Mouse (Mus musculus): Measurements from ENCODE around the gene Hspa8. TPM values are rescaled to one million over a fixed set of nuclear protein-coding genes. Genes with fewer than 3 reads are reported as not detected.
"Not testable (repeated sequence)": the region's sequence is repeated elsewhere in the genome, so short reads cannot be mapped to it uniquely, and the experiment has no call there.

The Hspa8 gene
- total and polyA plus RNA-seq, 3 experiments = 483 to 3,642 (median 1,343) TPM

DNA sequence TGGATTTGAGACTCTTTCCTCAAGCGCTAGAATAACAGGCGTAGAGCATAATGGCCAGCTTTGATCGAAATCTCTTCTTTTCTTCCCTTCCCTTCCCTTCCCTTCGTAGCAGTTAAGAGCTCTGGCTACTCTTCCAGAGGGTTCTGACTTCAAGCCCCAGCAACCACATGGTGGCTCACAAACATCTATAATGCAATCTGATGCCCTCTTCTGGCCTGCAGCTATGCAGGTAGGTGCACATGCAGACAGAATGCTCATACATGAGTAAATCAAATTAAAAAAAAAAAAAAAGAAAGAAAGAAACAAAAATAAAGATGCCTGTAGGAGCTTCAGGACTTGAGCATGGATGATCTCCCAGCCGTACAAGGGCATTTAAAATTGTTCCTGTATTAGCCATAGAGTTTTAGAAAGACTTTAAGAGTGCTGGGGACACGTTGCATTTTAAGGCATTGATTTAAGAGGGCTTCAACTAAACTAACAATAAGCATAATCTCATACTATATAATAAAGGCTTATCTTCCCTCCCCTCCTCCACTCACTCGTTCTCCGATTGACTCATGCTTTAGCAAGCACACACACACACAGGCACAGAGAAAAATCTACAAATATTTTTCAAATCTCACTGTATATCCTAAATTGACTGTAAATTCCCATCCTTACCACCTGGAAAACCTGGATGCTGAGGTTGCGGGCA lies 35.8 kb upstream of the Hspa8 start:
- H3K9me3 ChIP-seq (replicated peaks) = no peaks in the 10 kb centered on the region
- DNase-seq (ENCODE audit: low spot score) (no peak), ATAC-seq (ENCODE audit: extremely low read depth, insufficient number of reproducible peaks, low FRiP score, poor library complexity, severe bottlenecking) (no peak)
- H3K36me3 ChIP-seq (replicated peaks) = no peaks in the 10 kb centered on the region
- no peaks in the 10 kb centered on the region for H3K4me1 ChIP-seq (ENCODE audit: insufficient read depth, low read depth, low read length)
- H3K27me3 ChIP-seq (ENCODE audit: insufficient read depth, low read length) = peaks cover 21% of the 10 kb centered on the region
- no peak for TF ChIP-seq TAL1 (conservative IDR thresholded peaks at IDR 0.05; ENCODE audit: low read depth, low read length)
- TF ChIP-seq POLR2AphosphoS5 (IDR thresholded peaks at IDR 0.05; ENCODE audit: insufficient replicate concordance, low read depth, low read length) = no peak
- no peak for TF ChIP-seq GATA1 (IDR thresholded peaks at IDR 0.05; ENCODE audit: borderline replicate concordance, low read length)
- no peak for TF ChIP-seq GATA2 (IDR thresholded peaks at IDR 0.05; ENCODE audit: borderline replicate concordance, low read depth, low read length)
- TF ChIP-seq CTCF (IDR thresholded peaks at IDR 0.05; ENCODE audit: low read depth, low read length) = no peak
- no peak overlapping the region for H3K4me3 ChIP-seq (ENCODE audit: low read depth, low read length)

DNA sequence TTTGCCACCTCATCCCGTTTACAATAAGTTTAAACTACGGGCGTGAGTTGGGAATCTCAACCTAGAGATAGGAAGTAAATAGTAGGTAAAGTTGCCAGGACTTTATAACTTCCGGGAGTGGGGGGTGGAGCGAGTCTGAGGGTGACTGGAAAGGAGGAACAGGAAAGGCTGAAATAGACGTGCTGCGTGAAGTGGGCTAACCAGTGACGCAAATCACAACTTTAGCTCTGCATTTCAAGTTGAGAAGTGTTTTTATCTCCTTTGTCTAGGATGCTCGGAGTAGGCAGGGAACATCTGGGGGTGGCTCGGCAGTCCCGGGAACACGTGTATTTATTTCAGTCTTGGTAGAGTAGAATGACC lies 35.2 kb upstream of the Hspa8 start:
- DNase-seq (ENCODE audit: low spot score) = no peak
- Histone ChIP-seq H3K27me3 (ENCODE audit: insufficient read depth, low read length) (peaks cover 21% of the 10 kb centered on the region), H3K36me3 (replicated peaks) (no peaks in the 10 kb centered on the region), H3K9me3 (replicated peaks) (no peaks in the 10 kb centered on the region), H3K4me3 (ENCODE audit: low read depth, low read length) (no peak overlapping the region), H3K4me1 (ENCODE audit: insufficient read depth, low read depth, low read length) (no peaks in the 10 kb centered on the region)
- no peak for ATAC-seq (ENCODE audit: extremely low read depth, insufficient number of reproducible peaks, low FRiP score, poor library complexity, severe bottlenecking)
- TF ChIP-seq CTCF (IDR thresholded peaks at IDR 0.05; ENCODE audit: low read depth, low read length) (no peak), GATA2 (IDR thresholded peaks at IDR 0.05; ENCODE audit: borderline replicate concordance, low read depth, low read length) (no peak), POLR2AphosphoS5 (IDR thresholded peaks at IDR 0.05; ENCODE audit: insufficient replicate concordance, low read depth, low read length) (no peak), TAL1 (conservative IDR thresholded peaks at IDR 0.05; ENCODE audit: low read depth, low read length) (no peak), GATA1 (IDR thresholded peaks at IDR 0.05; ENCODE audit: borderline replicate concordance, low read length) (no peak)

DNA sequence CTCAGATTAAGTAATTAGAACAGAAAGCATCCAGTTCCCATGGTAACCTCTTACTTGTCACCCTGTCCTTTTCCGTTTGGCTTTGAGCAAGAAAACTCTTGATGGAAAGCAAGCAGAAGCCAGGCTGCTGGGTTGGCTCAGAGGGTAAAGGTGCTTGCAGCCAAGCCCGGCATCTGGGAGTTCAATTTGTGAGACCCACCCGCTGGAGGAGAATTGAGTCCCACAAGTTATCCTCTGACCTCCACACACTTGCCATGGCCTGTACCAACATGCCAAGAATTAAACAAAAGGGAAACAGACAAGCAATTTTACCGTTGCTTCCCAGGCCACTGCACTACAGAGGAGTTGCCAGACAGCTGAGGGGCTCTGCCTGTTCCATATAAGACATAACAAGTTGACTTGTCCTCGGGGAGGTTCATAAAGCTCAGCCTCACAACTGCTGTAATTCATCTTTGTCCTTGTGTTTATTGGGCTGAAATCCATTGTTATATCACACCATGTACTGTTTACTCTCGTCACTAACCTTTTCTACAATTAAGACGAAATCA lies 34.7 kb upstream of the Hspa8 start:
- H3K36me3 ChIP-seq (replicated peaks) = no peaks in the 10 kb centered on the region
- H3K9me3 ChIP-seq (replicated peaks) = no peaks in the 10 kb centered on the region
- ATAC-seq (ENCODE audit: extremely low read depth, insufficient number of reproducible peaks, low FRiP score, poor library complexity, severe bottlenecking) (no peak), DNase-seq (ENCODE audit: low spot score) (no peak)
- no peaks in the 10 kb centered on the region for H3K4me1 ChIP-seq (ENCODE audit: insufficient read depth, low read depth, low read length)
- H3K27me3 ChIP-seq (ENCODE audit: insufficient read depth, low read length) = peaks cover 17% of the 10 kb centered on the region
- no peak overlapping the region for H3K4me3 ChIP-seq (ENCODE audit: low read depth, low read length)
- TF ChIP-seq CTCF (IDR thresholded peaks at IDR 0.05; ENCODE audit: low read depth, low read length) (no peak), TAL1 (conservative IDR thresholded peaks at IDR 0.05; ENCODE audit: low read depth, low read length) (no peak), POLR2AphosphoS5 (IDR thresholded peaks at IDR 0.05; ENCODE audit: insufficient replicate concordance, low read depth, low read length) (no peak), GATA2 (IDR thresholded peaks at IDR 0.05; ENCODE audit: borderline replicate concordance, low read depth, low read length) (no peak), GATA1 (IDR thresholded peaks at IDR 0.05; ENCODE audit: borderline replicate concordance, low read length) (no peak)

DNA sequence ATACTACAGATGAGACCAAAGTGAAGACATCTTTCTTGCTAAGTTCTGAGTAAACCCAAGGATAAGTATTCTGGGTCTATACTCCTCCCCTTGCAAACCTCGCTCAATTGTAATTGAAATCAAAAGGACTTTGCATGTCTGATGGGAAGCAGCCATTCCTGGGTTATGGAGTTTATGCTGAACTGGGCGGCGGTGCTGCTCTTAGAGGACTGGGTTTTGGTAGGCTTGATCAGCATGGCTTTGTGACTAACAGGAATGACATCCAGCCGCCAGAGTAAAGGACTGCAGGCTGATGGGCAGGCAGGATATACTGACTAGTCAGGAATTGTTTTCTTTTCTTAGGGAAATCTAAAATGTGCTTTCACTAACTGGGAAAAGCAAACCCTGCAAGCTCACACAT lies 32.8 kb upstream of the Hspa8 start:
- no peak for ATAC-seq (ENCODE audit: extremely low read depth, insufficient number of reproducible peaks, low FRiP score, poor library complexity, severe bottlenecking)
- Histone ChIP-seq H3K4me1 (ENCODE audit: insufficient read depth, low read depth, low read length) (no peaks in the 10 kb centered on the region), H3K9me3 (replicated peaks) (no peaks in the 10 kb centered on the region), H3K27me3 (ENCODE audit: insufficient read depth, low read length) (peaks cover 12% of the 10 kb centered on the region; the same call in 1 of the 2 replicates), H3K4me3 (ENCODE audit: low read depth, low read length) (no peak overlapping the region), H3K36me3 (replicated peaks) (no peaks in the 10 kb centered on the region)
- DNase-seq (ENCODE audit: low spot score) = no peak
- no peak for TF ChIP-seq CTCF (IDR thresholded peaks at IDR 0.05; ENCODE audit: low read depth, low read length)
- no peak for TF ChIP-seq GATA1 (IDR thresholded peaks at IDR 0.05; ENCODE audit: borderline replicate concordance, low read length)
- no peak for TF ChIP-seq POLR2AphosphoS5 (IDR thresholded peaks at IDR 0.05; ENCODE audit: insufficient replicate concordance, low read depth, low read length)
- no peak for TF ChIP-seq GATA2 (IDR thresholded peaks at IDR 0.05; ENCODE audit: borderline replicate concordance, low read depth, low read length)
- TF ChIP-seq TAL1 (conservative IDR thresholded peaks at IDR 0.05; ENCODE audit: low read depth, low read length) = no peak

DNA sequence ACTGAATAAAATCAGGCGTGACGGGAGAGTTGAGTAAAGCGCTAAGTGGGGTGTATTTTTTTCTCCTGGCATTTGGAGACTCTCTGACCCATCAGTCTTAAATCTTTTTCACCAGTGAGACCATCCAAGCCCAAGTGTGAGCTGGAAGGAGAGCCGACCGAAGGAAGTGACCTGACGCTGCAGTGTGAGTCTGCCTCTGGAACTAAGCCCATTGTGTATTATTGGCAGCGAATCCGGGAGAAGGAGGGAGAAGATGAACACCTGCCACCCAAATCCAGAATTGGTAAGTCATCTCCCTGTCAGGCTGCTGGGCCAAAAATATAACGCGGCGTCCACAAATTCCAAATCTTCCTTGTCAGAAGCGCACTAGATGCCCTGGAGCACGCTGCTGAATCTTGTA lies 28.5 kb upstream of the Hspa8 start:
- Histone ChIP-seq H3K4me1 (ENCODE audit: insufficient read depth, low read depth, low read length) (no peaks in the 10 kb centered on the region), H3K27me3 (ENCODE audit: insufficient read depth, low read length) (peaks cover 8% of the 10 kb centered on the region; the same call in 1 of the 2 replicates), H3K9me3 (replicated peaks) (no peaks in the 10 kb centered on the region), H3K36me3 (replicated peaks) (no peaks in the 10 kb centered on the region), H3K4me3 (ENCODE audit: low read depth, low read length) (no peak overlapping the region)
- TF ChIP-seq POLR2AphosphoS5 (IDR thresholded peaks at IDR 0.05; ENCODE audit: insufficient replicate concordance, low read depth, low read length) (no peak), GATA1 (IDR thresholded peaks at IDR 0.05; ENCODE audit: borderline replicate concordance, low read length) (no peak), GATA2 (IDR thresholded peaks at IDR 0.05; ENCODE audit: borderline replicate concordance, low read depth, low read length) (no peak), CTCF (IDR thresholded peaks at IDR 0.05; ENCODE audit: low read depth, low read length) (no peak), TAL1 (conservative IDR thresholded peaks at IDR 0.05; ENCODE audit: low read depth, low read length) (no peak)
- DNase-seq (ENCODE audit: low spot score) = no peak
- no peak for ATAC-seq (ENCODE audit: extremely low read depth, insufficient number of reproducible peaks, low FRiP score, poor library complexity, severe bottlenecking)

DNA sequence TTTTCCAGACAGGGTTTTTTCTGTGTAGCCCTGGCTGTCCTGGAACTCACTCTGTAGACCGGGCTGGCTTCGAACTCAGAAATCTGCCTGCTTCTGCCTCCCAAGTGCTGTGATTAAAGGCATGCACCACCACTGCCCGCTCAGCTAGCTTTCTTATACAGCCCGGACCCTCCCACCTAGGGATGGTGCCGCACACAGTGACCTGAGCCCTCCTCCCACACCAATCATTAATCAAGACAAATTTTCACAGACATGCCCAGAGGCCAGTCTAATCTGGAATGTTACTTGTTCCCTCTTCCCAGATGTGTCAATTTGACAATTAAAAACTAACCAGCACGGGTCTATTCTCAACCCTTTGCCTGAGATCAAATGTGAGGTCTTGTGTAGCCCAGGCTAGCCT lies 27.6 kb upstream of the Hspa8 start:
- not testable (repeated sequence) for H3K27me3 ChIP-seq (ENCODE audit: insufficient read depth, low read length)

More for the DNA sequence above, 27.6 kb upstream of the Hspa8 start:
- ATAC-seq (ENCODE audit: extremely low read depth, insufficient number of reproducible peaks, low FRiP score, poor library complexity, severe bottlenecking); DNase-seq (ENCODE audit: low spot score); H3K9me3 ChIP-seq (replicated peaks); H3K36me3 ChIP-seq (replicated peaks); H3K4me3 ChIP-seq (ENCODE audit: low read depth, low read length); H3K4me1 ChIP-seq (ENCODE audit: insufficient read depth, low read depth, low read length): not testable (repeated sequence)
